Mouse (Mus musculus) olfactory bulb, adult 2 months (tissue): Measurements from ENCODE around the gene Frmd4b.

Experiments
- CTCF ChIP-seq: fragments of 200-500 bp; IDR thresholded peaks from 2 replicates; pipeline ENCODE4 v1.5.1; 2012; ENCODE audit warnings: low read depth, mild to moderate bottlenecking, low read length, moderate library complexity; ENCODE audit not compliant: insufficient read depth
- POLR2A ChIP-seq: fragments of 200-500 bp; IDR thresholded peaks from 2 replicates; pipeline ENCODE4 v1.6.1; 2012; ENCODE audit warnings: mild to moderate bottlenecking, low read depth, low read length, moderate library complexity; ENCODE audit not compliant: insufficient read depth

DNA sequence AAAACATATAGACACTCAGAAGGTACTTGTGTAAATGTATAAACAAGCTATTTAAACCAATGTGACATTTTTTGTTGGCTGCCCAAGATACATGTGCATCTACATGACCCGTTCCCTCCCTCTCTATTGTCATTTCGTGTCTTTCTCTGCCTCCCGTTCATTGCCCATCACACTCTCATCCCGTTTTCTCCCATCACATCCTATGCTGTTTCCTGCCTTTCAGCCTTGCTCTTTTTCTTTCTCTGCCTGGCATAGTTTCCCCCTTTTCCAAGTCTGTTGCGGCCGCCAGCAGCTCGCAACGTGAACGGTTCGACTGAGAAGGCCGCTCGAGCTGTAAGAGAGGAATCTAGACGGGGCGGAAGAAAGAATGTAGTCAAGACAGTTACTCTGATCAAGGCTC is 30.2 kb upstream of the Frmd4b start:
- TF ChIP-seq POLR2A (no peak), CTCF (no peak)
